Mouse (Mus musculus) MEL (cell line): Measurements from ENCODE around the gene Gnaz. TPM values are rescaled to one million over a fixed set of nuclear protein-coding genes. Genes with fewer than 3 reads are reported as not detected.

Experiments used
- DNase-seq: peaks from one replicate; pipeline ENCODE4 v3.0.0; 2011; ENCODE audit warnings: low read depth, low spot score
- H3K27ac ChIP-seq: 2 replicates; pipeline ENCODE4 v1.5.1; 2012; ENCODE audit warnings: low read depth, mild to moderate bottlenecking, control low read depth, low read length, moderate library complexity; ENCODE audit not compliant: control insufficient read depth
- H3K27me3 ChIP-seq, 2 experiments: fragments of 150-350 bp in 1 of 2; sonication (generic) in 1 of 2; 2 replicates each; pipeline ENCODE4 v1.6.1; 2012; ENCODE audit warnings: low read length in 2 of 2, mild to moderate bottlenecking in 2 of 2, improper control_type of control experiment in 1 of 2, moderate library complexity in 1 of 2; ENCODE audit not compliant: insufficient read depth in 2 of 2, control insufficient read depth in 1 of 2
- H3K36me3 ChIP-seq, 2 experiments: 2 replicates each; pipeline ENCODE4 v1.6.1; 2012 to 2014; ENCODE audit warnings: low read length in 2 of 2, improper control_type of control experiment in 1 of 2, inconsistent platforms in 1 of 2, mild to moderate bottlenecking in 1 of 2; ENCODE audit not compliant: insufficient read depth in 2 of 2, control insufficient read depth in 1 of 2
- H3K4me1 ChIP-seq, 2 experiments: fragments of 150-350 bp in 1 of 2; sonication (generic) in 1 of 2; 2 replicates each; pipeline ENCODE4 v1.6.1; 2012; ENCODE audit warnings: low read length in 2 of 2, improper control_type of control experiment in 1 of 2, mild to moderate bottlenecking in 1 of 2; ENCODE audit not compliant: insufficient read depth in 2 of 2, control insufficient read depth in 1 of 2
- H3K4me3 ChIP-seq, 2 experiments: fragments of 150-350 bp in 1 of 2; sonication (generic) in 1 of 2; 2 replicates each; pipeline ENCODE4 v1.5.1; 2012; ENCODE audit warnings: low read depth in 2 of 2, low read length in 2 of 2, mild to moderate bottlenecking in 2 of 2, moderate library complexity in 2 of 2, control low read depth in 1 of 2, improper control_type of control experiment in 1 of 2; ENCODE audit not compliant: control insufficient read depth in 1 of 2, insufficient read depth in 1 of 2
- H3K79me2 ChIP-seq: 2 replicates; pipeline ENCODE4 v1.6.1; 2012; ENCODE audit warnings: mild to moderate bottlenecking, low read length, moderate library complexity; ENCODE audit not compliant: control insufficient read depth, poor library complexity, insufficient read depth
- H3K9ac ChIP-seq: 2 replicates; pipeline ENCODE4 v1.6.1; 2012; ENCODE audit warnings: low read depth, mild to moderate bottlenecking, control low read depth, low read length, moderate library complexity; ENCODE audit not compliant: control insufficient read depth, poor library complexity, severe bottlenecking
- H3K9me3 ChIP-seq: fragments of 150-350 bp; sonication (generic); replicated peaks from 2 replicates; pipeline ENCODE4 v1.6.1; 2012; ENCODE audit warnings: mild to moderate bottlenecking, low read length, improper control_type of control experiment, moderate library complexity; ENCODE audit not compliant: insufficient read depth
- BHLHE40 ChIP-seq: IDR thresholded peaks from 2 replicates; pipeline ENCODE4 v1.6.1; 2012; ENCODE audit warnings: low read depth, mild to moderate bottlenecking, inconsistent platforms, low read length, improper control_type of control experiment, borderline replicate concordance
- CHD1 ChIP-seq: IDR thresholded peaks from 2 replicates; pipeline ENCODE4 v1.6.1; 2012; ENCODE audit warnings: low read depth, mild to moderate bottlenecking, inconsistent platforms, low read length, improper control_type of control experiment
- CHD2 ChIP-seq: IDR thresholded peaks from 2 replicates; pipeline ENCODE4 v1.6.1; 2011; ENCODE audit warnings: low read length, improper control_type of control experiment
- ELF1 ChIP-seq: IDR thresholded peaks from 2 replicates; pipeline ENCODE4 v1.6.1; 2014; ENCODE audit warnings: low read depth, mild to moderate bottlenecking, inconsistent platforms, low read length, improper control_type of control experiment, moderate library complexity
- ETS1 ChIP-seq: IDR thresholded peaks from 2 replicates; pipeline ENCODE4 v1.6.1; 2012; ENCODE audit warnings: low read depth, mild to moderate bottlenecking, inconsistent platforms, low read length, improper control_type of control experiment, moderate library complexity
- GATA1 ChIP-seq: IDR thresholded peaks from 2 replicates; pipeline ENCODE4 v1.6.1; 2011; ENCODE audit warnings: low read depth, low read length, improper control_type of control experiment
- HCFC1 ChIP-seq: IDR thresholded peaks from 2 replicates; pipeline ENCODE4 v1.6.1; 2012; ENCODE audit warnings: low read depth, mild to moderate bottlenecking, inconsistent platforms, low read length, improper control_type of control experiment, moderate library complexity
- JUND ChIP-seq: IDR thresholded peaks from 2 replicates; pipeline ENCODE4 v1.6.1; 2011; ENCODE audit warnings: low read depth, mild to moderate bottlenecking, improper control_type of control experiment, low read length
- MAFK ChIP-seq: IDR thresholded peaks from 2 replicates; pipeline ENCODE4 v1.6.1; 2011; ENCODE audit warnings: low read depth, mild to moderate bottlenecking, low read length, improper control_type of control experiment, borderline replicate concordance
- MEF2A ChIP-seq: IDR thresholded peaks from 2 replicates; pipeline ENCODE4 v1.6.1; 2014; ENCODE audit warnings: low read depth, mild to moderate bottlenecking, inconsistent platforms, low read length, improper control_type of control experiment; ENCODE audit not compliant: poor library complexity, insufficient replicate concordance, severe bottlenecking; ENCODE audit errors: extremely low read depth
- MXI1 ChIP-seq: IDR thresholded peaks from 2 replicates; pipeline ENCODE4 v1.6.1; 2011; ENCODE audit warnings: mild to moderate bottlenecking, low read depth, low read length, improper control_type of control experiment
- MYB ChIP-seq: IDR thresholded peaks from 2 replicates; pipeline ENCODE4 v1.6.1; 2011; ENCODE audit warnings: mild to moderate bottlenecking, low read depth, low read length, improper control_type of control experiment
- NRF1 ChIP-seq: IDR thresholded peaks from 2 replicates; pipeline ENCODE4 v1.6.1; 2014; ENCODE audit warnings: low read depth, mild to moderate bottlenecking, inconsistent platforms, low read length, improper control_type of control experiment, moderate library complexity; ENCODE audit not compliant: poor library complexity, insufficient read depth, severe bottlenecking
- POLR2A ChIP-seq, 2 experiments: IDR thresholded peaks; 2 replicates each; pipeline ENCODE4 v1.6.1; 2011 to 2012; ENCODE audit warnings: low read length in 2 of 2, mild to moderate bottlenecking in 2 of 2, control low read depth in 1 of 2, improper control_type of control experiment in 1 of 2, low read depth in 1 of 2, moderate library complexity in 1 of 2; ENCODE audit not compliant: control insufficient read depth in 1 of 2, insufficient read depth in 1 of 2, poor library complexity in 1 of 2
- SMC3 ChIP-seq: IDR thresholded peaks from 2 replicates; pipeline ENCODE4 v1.6.1; 2011; ENCODE audit warnings: low read depth, low read length, improper control_type of control experiment
- TAL1 ChIP-seq: IDR thresholded peaks from 2 replicates; pipeline ENCODE4 v1.6.1; 2012; ENCODE audit warnings: mild to moderate bottlenecking, inconsistent platforms, low read length, moderate library complexity, mixed read lengths
- TBP ChIP-seq: IDR thresholded peaks from 2 replicates; pipeline ENCODE4 v1.8.0; 2011; ENCODE audit warnings: low read depth, low read length, improper control_type of control experiment
- TCF12 ChIP-seq: IDR thresholded peaks from 2 replicates; pipeline ENCODE4 v1.6.1; 2014; ENCODE audit warnings: low read depth, mild to moderate bottlenecking, inconsistent platforms, low read length, improper control_type of control experiment, moderate library complexity
- USF2 ChIP-seq, 2 experiments: IDR thresholded peaks; 2 replicates each; pipeline ENCODE4 v1.6.1; 2011 to 2012; ENCODE audit warnings: improper control_type of control experiment in 2 of 2, low read length in 2 of 2, borderline replicate concordance in 1 of 2, inconsistent platforms in 1 of 2, low read depth in 1 of 2, mild to moderate bottlenecking in 1 of 2; ENCODE audit not compliant: insufficient read depth in 1 of 2
- ZC3H11A ChIP-seq: IDR thresholded peaks from 2 replicates; pipeline ENCODE4 v1.6.1; 2012; ENCODE audit warnings: low read depth, mild to moderate bottlenecking, inconsistent platforms, low read length, improper control_type of control experiment
- ZNF384 ChIP-seq: IDR thresholded peaks from 2 replicates; pipeline ENCODE4 v1.6.1; 2012; ENCODE audit warnings: low read depth, mild to moderate bottlenecking, inconsistent platforms, low read length, improper control_type of control experiment
- polyA plus RNA-seq, 2 experiments: library from polyadenylated mRNA; stranded (reverse) in 1 of 2; unstranded in 1 of 2; fragments of >175 nt in 1 of 2; fragments of >200 nt in 1 of 2; gene quantifications; 2 replicates each; pipeline versions ENCODE4 v1.2.1 to v1.2.4; 2012; ENCODE audit warnings: low replicate concordance in 2 of 2, low read depth in 1 of 2; ENCODE audit not compliant: insufficient read length in 2 of 2, insufficient read depth in 1 of 2, missing spikeins in 1 of 2
- total RNA-seq: library from RNA; depleted of rRNA; stranded (reverse); fragments of 300-350 nt; gene quantifications from 2 replicates; pipeline ENCODE4 v1.2.3, GENCODE M21; 2012

The Gnaz gene
- total and polyA plus RNA-seq, 3 experiments: not detected

- H3K79me2 ChIP-seq: no peaks in the 10 kb centered on the region
- TF ChIP-seq MYB (no peak), ETS1 (no peak), USF2 (IDR thresholded peaks at IDR 0.05; ENCODE audit: borderline replicate concordance in 1 of 2, insufficient read depth in 1 of 2, low read depth in 1 of 2, low read length in 2 of 2) (no peak), GATA1 (no peak), HCFC1 (no peak), ZNF384 (no peak), BHLHE40 (no peak), TCF12 (no peak), TBP (no peak), SMC3 (no peak)
- H3K4me3 ChIP-seq: no peak within 1 kb of the TSS
- no peak for DNase-seq
- no peaks in the 10 kb centered on the region for H3K36me3 ChIP-seq
- no peak within 1 kb of the TSS for H3K9ac ChIP-seq
- H3K27me3 ChIP-seq: no peaks in the 10 kb centered on the region; a peak in 1 of 4 replicates
- H3K4me1 ChIP-seq: no peaks in the 10 kb centered on the region
- no peak within 1 kb of the TSS for H3K27ac ChIP-seq
- no peaks in the 10 kb centered on the region for H3K9me3 ChIP-seq
Measured at GRCm38 (mm10) chr10:75060217-75060842, 93.4 kb downstream of the Gnaz start, which contains the start of gene Bcr. Bcr (plus strand) TSS chr10:75060592.

- Histone ChIP-seq H3K27ac (no peak overlapping the region), H3K27me3 (no peaks in the 10 kb centered on the region; a peak in 1 of 4 replicates), H3K4me3 (no peak overlapping the region), H3K9ac (no peak overlapping the region), H3K9me3 (no peaks in the 10 kb centered on the region), H3K79me2 (no peaks in the 10 kb centered on the region), H3K4me1 (no peaks in the 10 kb centered on the region), H3K36me3 (no peaks in the 10 kb centered on the region)
- TF ChIP-seq ELF1 (no peak), GATA1 (no peak), ZC3H11A (no peak)
- no peak for DNase-seq
Measured at GRCm38 (mm10) chr10:75060843-75061235, 93.9 kb downstream of the Gnaz start.

DNA sequence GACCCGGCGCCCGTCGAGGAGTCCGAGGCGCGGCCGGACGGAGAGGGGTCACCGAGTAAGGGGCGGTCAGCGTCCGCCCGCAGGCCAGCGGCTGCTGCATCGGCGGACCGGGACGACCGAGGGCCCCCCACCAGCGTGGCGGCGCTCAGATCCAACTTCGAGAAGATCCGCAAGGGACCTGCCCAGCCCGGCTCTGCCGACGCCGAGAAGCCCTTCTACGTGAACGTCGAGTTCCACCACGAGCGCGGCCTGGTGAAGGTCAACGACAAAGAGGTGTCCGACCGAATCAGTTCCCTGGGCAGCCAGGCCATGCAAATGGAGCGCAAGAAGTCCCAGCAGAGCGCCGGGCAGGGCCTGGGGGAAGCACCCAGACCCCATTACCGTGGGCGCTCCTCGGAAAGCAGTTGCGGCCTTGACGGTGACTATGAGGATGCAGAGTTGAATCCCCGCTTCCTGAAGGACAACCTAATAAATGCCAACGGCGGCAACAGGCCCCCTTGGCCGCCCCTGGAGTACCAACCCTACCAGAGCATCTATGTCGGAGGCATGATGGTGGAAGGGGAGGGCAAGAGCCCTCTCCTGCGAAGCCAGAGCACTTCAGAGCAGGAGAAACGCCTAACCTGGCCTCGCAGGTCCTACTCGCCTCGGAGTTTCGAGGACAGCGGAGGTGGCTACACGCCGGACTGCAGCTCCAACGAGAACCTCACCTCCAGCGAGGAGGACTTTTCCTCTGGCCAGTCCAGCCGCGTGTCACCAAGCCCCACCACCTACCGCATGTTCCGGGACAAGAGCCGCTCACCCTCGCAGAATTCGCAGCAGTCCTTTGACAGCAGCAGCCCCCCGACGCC lies 94.6 kb downstream of the Gnaz start:
- Histone ChIP-seq H3K27me3 (no peaks in the 10 kb centered on the region; a peak in 1 of 4 replicates), H3K4me3 (no peak overlapping the region), H3K9ac (no peak overlapping the region), H3K9me3 (no peaks in the 10 kb centered on the region), H3K79me2 (no peaks in the 10 kb centered on the region), H3K4me1 (no peaks in the 10 kb centered on the region), H3K36me3 (no peaks in the 10 kb centered on the region), H3K27ac (no peak overlapping the region)
- no peak for TF ChIP-seq NRF1
- no peak for TF ChIP-seq CHD1
- TF ChIP-seq JUND: no peak
- TF ChIP-seq CHD2: no peak
- no peak for TF ChIP-seq MAFK
- no peak for TF ChIP-seq POLR2A (IDR thresholded peaks at IDR 0.05; ENCODE audit: control insufficient read depth in 1 of 2, insufficient read depth in 1 of 2, low read depth in 1 of 2, low read length in 2 of 2, poor library complexity in 1 of 2)
- no peak for TF ChIP-seq MXI1
- TF ChIP-seq ELF1: no peak
- TF ChIP-seq ZNF384: no peak
- TF ChIP-seq TCF12: no peak
- TF ChIP-seq MEF2A: no peak
- no peak for TF ChIP-seq TAL1
- TF ChIP-seq USF2 (IDR thresholded peaks at IDR 0.05; ENCODE audit: borderline replicate concordance in 1 of 2, insufficient read depth in 1 of 2, low read depth in 1 of 2, low read length in 2 of 2): no peak
- TF ChIP-seq, all 39 proteins: peak for 0
- DNase-seq: no peak
